Mouse (Mus musculus) embryo, embryonic 10 days (tissue): Measurements from ENCODE around the gene Wdr77.
"Not testable (repeated sequence)": the region's sequence is repeated elsewhere in the genome, so short reads cannot be mapped to it uniquely, and the experiment has no call there.

Experiments
- DNase-seq: peaks from one replicate; pipeline ENCODE4 v3.0.0-alpha.2; 2015; ENCODE audit warnings: low spot score

Gene Wdr77

GRCm38 (mm10) chr3:105958974-105959580, at the start of gene Wdr77:
Wdr77 (plus strand) TSS chr3:105959369.
- DNase-seq: peak; percentile 98

- DNase-seq: no peak
These were observed 48.5 kb upstream of the Wdr77 start for GRCm38 (mm10) chr3:105910519-105911190.

DNA sequence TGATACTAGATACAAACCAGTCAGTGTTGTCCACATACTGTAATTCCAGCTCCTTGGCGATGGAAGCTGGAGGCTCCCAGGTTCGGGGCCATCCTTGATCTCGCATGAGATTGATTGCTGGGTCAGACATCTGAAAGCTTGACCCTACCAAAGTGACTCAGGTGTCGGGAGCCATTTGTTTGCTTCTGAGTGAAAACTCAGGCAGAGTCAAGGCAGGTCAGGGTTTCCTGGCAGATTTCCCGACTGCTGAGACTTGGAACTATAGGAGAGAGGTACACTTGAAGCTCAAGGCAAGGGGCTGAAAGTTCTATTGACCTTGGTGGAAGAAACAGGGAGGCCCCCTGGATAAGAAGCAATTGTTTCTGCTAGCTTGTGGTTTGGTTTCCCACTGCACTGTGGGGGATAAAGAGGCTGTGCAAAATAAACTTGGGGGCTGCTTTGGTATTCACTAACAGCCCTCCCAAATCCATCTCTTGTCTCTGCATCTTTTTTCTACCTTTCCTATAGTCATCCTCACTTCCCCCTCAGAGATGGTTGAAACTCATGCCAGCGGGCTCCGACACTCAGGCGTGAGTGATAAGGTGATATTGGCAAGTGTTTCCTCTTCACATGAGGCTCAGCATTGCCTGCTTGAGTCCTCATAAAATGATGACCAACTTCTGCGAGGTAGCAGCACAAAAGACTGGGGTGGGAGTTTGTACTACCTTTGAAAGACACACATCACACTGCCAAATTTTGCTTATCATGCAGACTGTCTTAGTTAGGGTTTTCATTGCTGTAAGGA, 46.9 kb upstream of the Wdr77 start:
- DNase-seq: no peak

GRCm38 (mm10) chr3:105913839-105914681, 45.1 kb upstream of the Wdr77 start:
- DNase-seq: no peak

GRCm38 (mm10) chr3:105915281-105915680, 43.9 kb upstream of the Wdr77 start:
- no peak for DNase-seq

GRCm38 (mm10) chr3:105916455-105916854, 42.7 kb upstream of the Wdr77 start:
- not testable (repeated sequence) for DNase-seq

DNA sequence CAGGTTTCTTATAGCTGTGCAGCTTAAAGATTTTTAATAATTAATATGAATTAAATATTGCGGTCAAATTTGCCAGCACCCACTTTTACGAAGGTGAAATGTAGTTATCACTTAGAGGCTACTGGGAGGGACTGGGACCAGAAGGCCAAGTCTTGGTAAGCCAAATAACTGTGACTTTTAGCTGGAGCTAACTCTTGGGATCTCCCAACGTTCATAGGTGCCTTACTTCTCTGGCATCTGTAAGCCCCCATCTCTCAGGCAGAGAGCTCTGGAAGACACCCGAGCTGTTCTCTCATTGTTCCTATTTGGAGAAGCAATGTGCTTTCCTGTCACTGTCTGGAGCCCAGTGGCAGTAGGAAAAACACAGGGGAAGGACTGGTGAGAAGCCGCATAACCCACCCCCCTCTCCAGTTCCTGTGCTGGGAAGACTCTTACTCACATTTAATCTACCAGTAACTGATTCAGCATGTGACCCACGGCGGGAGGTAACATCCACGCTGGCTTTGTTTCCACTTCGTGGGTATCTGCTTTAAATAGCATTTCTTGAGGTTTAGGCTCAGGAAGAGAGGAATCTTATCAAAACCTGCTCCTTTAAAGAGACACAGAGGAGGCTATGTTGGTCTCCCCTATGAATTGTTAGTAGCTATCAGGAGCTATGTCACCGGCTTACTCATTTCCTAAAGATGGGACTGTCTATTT, 41.4 kb upstream of the Wdr77 start:
- no peak for DNase-seq

DNA sequence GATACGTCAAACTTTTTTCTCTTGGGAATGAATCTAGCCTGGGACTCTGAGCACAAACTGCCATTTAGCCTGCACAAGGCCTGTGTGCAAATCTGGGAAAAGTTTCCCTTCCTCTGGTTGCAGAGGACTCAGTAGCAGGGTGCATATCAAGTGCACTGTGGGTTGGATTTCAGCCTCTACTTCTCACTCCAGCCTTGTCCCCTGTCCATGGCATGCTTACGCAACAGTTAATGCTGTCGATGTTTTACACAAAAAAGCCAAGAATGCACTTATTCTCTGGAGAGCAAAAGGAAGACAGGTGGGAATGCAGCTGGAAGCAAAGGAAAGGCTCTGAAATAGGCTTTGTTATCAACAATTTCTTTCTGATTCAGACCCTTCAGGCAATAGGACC, 40.8 kb upstream of the Wdr77 start:
- DNase-seq: no peak

DNA sequence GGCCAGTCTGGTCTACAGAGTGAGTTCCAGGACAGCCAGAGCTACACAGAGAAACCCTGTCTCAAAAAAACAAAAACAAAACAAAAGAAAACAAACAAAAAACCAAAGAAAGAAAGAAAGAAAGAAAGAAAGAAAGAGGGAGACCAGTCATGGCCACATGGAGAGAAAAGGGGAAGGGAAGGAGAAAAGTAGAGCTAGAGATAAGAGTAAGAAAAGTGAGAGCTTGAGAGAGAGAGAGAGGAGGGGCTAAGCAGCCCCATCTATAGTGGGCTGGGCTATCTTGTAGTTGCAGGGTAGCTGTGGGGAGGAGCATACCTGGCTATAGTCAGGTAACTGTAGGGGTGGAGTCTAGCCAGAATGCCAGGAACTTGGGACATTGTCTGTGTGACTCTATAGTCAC, 38.4 kb upstream of the Wdr77 start:
- DNase-seq: not testable (repeated sequence)

- no peak for DNase-seq
These were observed 37.2 kb upstream of the Wdr77 start for GRCm38 (mm10) chr3:105921959-105922358.

DNA sequence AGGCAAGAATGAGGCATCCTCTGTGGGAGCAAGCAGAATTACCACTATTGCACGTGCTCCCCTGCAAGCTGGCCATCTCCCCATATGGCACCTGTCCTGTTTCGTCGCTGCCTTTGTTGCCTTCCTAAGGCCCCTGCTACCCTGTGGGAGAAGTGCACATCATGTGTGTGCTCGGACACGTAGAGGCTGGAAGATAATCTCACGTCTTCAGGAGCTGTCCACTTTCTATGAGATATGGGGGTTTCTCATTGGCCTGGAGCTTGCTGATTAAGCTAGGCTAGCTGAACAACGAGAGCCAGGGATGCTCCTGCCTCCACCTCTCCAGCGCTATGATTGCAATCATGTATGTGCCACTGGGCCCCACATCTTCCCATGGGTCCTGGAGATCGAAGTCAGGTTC, 34.6 kb upstream of the Wdr77 start:
- no peak for DNase-seq

DNA sequence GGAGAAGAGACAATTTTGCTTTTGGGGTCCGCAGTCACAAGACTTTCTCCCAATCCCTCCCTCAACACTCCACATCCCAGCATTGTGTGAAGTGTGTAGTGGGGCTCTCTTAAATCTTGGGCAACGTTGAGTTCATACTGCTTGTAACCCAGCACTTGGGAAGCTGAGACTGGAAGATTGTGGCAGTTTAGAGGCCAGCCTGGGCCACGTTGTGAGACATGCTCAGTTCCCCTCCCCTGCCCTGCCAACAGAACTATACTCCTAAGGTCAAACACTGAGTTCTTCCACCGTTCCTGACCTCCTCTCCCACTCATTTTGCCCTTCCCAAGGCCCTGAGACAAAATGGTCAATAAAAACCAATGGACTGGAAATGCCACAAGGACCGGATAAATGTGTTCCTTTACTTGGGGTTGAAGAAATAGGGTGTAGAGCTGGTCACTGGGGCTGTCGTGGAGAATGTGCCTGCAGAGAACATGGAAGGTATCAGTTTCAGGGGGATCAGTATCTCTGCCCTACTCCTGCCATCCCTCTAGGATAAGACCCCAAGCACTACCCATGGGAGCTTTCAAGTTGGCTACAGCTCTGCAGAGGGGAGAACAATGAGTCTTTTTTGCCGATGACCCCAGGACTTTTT, 31.5 kb upstream of the Wdr77 start:
- DNase-seq: no peak

- no peak for DNase-seq
These were observed 31.0 kb upstream of the Wdr77 start for GRCm38 (mm10) chr3:105928195-105928569.

- no peak for DNase-seq
These were observed 30.4 kb upstream of the Wdr77 start for GRCm38 (mm10) chr3:105928781-105929180.

GRCm38 (mm10) chr3:105929821-105930220, 29.3 kb upstream of the Wdr77 start:
- no peak for DNase-seq

GRCm38 (mm10) chr3:105931095-105931494, 28.1 kb upstream of the Wdr77 start:
- no peak for DNase-seq

DNA sequence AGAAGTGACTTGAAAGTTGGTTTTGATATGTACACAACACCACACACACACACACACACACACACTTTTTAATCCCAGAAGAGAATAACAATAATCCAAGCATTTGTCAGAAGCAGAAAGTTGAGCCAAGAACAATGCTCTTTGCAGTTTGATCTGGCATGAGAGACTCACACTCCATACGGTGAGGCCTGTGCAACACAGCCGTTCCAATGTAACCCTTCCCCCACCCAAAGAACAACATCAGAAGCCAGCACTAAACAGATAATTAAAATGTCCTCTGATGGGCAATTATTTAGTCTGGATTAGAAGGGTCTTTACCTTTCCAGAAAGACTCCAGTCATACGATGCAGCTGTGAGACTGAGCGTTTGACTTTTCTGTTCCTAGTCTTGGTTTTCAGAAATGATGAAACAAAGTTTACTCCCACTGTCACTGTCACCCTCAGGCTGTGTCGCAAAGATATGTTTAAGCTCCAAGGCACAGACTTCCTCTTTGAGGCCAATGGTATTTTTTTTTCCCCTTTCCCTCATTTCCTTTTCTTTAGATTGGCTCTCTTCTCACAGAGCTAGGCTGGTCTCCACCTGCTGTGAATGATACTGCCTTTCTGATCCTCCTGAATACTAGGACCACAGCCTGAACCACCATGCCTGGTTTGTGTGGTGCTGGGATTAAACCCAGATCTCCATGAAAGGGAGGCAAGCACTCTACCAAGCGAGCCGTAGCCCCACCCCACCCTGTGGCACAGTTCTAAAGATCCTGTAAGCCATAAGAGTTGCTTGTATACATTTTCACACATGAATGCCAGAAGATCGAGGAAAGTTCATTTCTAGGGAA, 26.7 kb upstream of the Wdr77 start, which contains the start of gene I830077J02Rik:
Gene I830077J02Rik (minus strand): TSS at position 425 of the 832 bp plus-strand sequence.
- no peak for DNase-seq

GRCm38 (mm10) chr3:105933926-105934325, 25.2 kb upstream of the Wdr77 start:
- DNase-seq: no peak

DNA sequence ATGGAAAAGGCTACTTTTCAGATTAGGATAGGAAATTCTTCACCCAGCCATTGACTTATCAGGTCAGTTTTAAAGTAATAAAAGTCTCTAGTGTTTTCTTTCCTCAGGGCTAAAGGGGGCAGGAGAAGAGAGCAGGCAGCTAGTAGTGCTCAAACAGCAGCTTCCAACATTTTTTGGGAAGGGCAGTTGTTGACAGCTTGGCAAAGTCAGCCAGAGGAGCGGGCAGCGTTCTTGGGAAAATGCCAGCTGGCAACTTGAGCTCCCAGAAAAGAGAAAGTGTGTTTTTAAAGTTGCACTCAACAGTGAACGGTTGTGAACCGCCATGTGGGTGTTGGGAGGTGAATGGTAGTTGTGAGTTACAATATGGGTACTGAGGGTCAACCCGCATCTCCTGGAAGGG, 24.1 kb upstream of the Wdr77 start:
- no peak for DNase-seq

DNA sequence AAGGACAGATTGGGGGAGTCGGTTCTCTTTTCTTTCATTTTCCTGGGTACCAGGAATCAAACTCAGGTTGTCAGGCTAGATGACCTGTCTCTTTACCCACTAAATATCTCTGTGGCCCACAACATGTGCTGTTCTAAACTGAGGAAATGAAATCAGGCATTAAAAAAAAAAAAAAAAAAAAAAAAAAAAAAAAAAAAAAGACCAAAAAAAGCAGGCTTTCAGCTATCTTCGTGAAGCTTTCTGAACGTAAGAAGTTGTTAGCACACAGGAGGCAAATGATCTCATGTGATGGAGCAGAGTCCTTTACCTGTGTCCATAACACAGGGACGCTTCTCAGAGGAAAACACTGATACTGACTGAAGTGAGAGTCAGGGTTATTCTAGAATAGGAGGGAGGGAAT, 23.1 kb upstream of the Wdr77 start:
- DNase-seq: no peak
